Mouse (Mus musculus) thymus, postnatal 25 days (tissue): ENCODE data around the gene Dus3l.

Experiments
- DNase-seq: peaks from one replicate; pipeline ENCODE4 v3.0.0; 2022

Dus3l gene

GRCm38 (mm10) chr17:56764474-56765354, at the start of gene Dus3l:
Gene Dus3l (plus strand): TSS chr17:56764757.
- DNase-seq, result peak; percentile 92

DNA sequence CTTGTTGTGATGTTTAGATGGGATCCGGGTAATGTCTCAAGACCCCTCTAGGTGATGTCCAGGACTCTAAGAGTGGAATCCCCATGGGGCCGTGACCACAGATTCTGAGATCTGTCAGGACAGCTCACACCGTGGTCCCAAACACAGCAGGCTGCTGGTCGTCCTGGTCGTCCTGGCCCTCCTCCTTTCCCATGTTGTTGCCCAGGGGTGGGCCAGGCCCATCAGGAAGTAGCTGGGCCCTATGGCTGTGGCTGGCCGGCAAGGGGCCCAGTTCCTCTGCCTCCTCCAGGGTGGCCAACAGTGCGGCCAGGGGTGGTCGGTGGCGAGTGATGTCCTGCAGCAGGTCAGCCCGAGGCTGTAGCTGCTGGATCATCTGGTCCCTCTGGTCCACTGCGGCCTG, 49.2 kb upstream of the Dus3l start:
- DNase-seq, result no peak

- peak; percentile 10 for DNase-seq
These were observed 48.5 kb upstream of the Dus3l start for GRCm38 (mm10) chr17:56715914-56716654.

DNA sequence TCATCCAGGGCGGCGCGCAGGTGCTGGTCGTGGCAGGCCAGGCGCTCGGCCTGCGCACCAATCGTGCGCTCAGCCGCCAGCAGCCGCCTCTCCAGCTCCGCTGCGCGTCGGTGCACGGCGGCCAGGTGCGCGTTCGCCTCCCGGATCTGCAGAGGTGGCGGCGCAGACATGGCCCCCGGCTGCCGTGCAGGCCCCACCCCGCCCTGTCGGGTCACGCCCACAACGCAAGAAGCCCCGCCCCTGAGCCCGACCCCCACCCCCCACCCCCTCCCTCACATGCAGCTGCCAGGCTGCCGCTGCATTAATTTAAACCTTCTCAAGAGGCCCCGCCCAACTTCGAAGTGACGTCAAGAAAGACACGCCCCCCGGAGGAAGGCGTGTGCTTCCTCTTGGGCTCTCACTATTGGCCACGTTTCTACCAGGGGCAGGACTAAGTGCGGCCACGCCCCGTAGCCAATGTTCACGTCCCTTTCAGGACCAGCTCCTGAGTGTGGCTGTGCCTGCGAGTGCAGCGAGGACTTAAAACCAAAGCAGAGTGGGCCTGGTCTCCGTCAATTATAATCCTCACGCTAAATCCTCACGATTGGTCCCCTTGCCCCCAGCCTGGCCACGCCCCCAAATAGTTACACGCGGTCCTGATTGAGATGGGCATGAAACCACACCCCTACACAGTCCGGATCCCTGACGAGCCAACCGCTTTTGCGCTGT, 47.7 kb upstream of the Dus3l start:
- DNase-seq, result peak; percentile 98

DNA sequence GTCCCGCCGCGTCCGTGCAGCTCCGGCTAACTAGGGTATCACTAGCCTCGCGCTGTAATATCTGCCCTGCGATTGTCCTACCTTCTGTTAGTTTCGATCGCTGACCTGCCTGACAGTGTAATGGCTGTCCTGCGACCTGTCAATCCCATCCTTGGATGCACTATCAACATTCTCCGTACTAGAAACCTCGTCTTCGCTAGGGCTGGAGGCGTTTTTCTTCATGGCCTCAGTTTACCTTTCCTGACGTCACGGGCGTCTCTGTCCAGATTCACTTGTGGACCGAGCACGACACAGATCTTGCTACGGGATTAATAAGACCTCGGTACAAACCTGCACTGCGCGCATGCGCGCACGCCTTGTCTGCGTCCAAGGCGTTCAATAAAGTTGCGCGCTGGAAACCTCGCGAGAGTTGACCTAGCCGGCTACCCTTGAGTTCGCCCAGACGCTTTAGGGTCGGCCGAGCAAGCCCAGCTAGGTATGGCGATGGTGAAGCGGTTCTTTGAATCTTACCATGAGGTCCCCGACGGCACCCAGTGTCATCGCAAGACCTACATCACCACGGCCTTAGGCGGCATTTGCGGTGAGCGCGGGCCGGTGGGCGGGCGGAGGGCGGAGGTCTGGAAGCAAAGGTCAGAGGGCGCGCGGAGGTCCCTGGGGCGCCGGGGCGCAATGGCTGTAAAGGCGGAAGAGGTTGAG, 47.0 kb upstream of the Dus3l start, which contains the start of the genes Ndufa11 and Vmac:
TSS of gene Ndufa11 (plus strand) at position 405 of the 696 bp plus-strand sequence.
TSS of gene Vmac (minus strand) at position 660 of the 696 bp plus-strand sequence.
- peak; percentile 91 for DNase-seq

DNA sequence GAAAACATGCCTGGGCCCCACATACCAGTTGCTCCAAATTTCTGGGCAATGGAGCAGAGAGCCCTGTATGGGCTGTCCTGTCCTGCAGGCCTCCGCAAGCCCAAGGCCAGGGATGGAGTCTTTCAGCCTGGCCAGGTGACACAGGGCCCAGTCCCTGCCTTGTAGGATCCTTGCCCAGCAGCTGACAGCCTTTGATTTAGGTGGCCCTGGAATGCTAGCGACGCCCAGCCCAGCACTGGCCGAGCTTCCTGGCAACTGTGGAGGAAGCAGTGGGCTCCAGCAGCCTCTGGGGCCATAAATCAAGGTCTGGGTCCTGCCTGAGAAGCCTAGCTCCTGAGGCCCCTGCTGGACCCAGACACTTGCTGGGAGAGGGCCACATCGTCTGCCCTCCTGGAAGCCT, 42.1 kb upstream of the Dus3l start:
- no peak for DNase-seq

DNA sequence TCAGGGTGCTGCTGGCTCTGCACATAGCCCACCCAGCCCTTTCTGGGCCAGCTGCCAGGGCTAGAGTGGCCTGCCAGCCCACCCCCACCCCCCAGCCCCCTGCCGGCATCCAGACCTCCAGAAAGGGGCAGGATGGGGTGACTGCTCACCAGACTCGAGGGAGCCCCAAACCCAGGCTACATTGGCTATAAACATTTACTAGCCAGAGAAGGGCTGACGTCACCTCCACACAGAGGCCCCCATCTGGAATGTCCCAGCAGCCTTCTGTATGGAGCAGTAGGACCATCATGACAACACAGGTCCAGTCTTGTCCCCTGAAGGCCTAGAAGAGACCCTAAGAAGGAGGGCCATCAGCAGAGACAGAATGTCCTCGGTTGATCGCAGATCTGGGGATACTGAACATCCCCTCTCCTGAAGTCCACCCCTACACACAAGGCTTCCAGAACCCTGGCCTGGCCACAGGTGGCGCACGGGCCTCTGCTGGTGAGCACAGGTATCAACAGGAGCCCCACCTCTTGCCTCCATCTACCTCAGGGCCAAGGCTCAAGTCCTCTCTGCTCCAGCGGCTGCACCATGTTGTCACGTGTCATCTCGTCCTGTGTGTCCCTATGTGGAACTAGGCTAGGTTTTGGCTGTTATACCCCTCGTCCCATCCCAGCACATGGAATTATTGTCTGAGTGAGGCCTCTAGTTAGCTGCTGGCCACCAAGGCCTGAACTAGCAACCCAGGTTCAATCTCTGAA, 41.0 kb upstream of the Dus3l start:
- no peak for DNase-seq

DNA sequence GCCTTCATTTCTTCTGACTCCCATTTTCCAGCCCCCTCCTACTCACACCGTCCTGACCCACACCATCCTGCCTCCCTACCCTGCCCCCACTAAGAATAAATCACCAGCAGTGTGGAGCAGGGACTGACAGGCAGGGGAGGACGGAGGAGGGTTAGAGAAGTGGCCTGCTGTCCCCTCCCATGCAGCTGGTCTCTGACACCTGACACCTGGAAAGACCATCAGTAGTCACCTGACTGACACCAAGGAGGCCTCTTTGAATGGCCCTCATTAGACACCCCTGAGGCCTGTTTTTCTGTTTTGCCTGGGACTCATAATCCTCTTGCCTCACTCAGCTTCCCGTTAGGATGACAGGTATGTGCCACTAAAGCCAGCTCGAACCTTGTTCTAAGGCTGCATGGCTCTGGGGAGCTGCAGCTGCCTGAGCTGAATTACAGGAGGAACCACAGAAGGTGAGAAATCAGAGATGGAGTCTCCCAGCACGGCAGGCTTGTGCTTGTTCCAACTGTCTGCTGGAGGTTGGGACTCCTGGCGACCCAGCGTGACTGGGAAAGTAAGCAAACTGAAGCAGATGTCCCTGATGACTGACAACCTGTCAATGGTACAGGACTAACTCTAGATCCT, 37.4 kb upstream of the Dus3l start:
- DNase-seq, result no peak

GRCm38 (mm10) chr17:56727659-56728058, 36.9 kb upstream of the Dus3l start:
- no peak for DNase-seq

DNA sequence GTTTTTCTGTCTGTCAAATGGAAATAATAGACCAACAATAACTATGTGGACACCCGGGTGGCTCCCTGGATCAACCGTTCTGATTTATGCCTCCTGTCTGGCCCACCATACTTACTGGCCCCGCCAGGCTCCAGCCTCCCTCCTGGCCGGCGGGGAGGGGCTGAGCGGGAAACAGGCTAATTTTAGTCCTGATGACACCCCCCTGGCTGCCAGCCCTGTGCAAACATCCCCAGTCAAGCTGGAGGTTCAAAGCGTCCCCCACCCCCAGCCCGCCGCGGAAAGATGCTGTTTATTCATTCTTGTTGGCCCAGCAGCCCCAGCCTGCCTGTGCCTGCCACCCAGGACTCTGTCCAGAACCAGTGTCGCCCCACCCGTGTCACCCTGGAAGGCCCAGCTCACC, 36.4 kb upstream of the Dus3l start:
- no peak for DNase-seq

DNA sequence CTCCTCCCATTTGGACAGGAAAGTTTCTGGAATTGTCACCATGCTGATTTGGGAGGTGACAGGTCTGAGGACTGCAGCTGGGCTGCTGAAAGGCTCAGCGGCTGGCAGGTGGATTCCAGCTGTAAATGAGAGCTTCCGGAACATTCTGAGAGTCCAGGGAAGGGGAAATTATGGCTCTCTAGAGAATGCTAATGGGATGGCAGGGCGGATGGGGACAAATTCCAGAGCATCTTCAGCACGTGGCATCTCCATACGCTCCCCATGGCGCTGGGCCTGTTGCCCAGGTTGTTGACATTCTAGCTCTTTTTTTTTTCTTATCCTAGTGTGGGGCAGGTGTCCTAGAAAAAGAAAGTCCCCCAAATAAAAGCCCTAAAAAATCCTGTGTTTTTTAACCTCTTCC, 35.4 kb upstream of the Dus3l start:
- no peak for DNase-seq

- no peak for DNase-seq
These were observed 34.9 kb upstream of the Dus3l start for GRCm38 (mm10) chr17:56729656-56730055.

DNA sequence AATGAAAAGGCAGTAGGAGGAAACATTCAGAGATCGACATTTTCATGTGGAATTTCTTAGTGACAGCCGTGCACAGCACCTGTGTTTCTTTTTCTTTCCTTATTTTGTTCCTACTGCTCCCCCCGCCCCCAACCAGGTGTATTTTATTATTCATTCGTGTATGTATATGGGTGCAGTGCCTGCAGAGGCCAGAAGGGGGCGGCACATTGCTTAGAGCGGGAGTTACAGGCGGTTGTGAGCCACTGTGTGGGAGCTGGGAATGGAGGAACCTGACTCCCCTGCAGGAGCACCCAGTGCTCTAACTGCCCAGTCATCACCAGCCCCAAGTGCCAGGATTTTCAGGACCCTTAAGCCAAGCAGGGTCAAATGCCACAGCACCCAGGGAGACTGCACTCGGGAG, 28.0 kb upstream of the Dus3l start:
- DNase-seq, result peak; percentile 35

DNA sequence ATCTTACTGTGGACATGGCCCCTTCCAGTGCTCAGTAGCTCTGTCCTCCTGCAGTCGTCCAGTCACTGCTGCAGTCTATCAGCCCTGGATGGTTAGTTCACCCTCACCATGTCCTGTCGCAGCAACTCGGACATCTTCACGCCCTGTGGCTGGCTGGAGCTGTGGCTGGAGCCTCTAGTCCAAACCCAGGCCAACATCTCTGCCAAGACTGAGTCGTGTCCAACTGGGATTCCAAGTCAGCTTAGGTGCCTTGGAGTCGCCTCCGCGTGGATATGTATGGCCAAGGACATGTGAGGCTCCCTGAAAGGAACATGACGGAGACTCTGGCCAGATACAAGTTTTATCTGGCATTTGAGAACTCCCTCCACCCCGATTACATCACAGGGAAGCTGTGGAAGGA, 26.3 kb upstream of the Dus3l start:
- no peak for DNase-seq

GRCm38 (mm10) chr17:56740118-56740787, 24.3 kb upstream of the Dus3l start:
- no peak for DNase-seq

DNA sequence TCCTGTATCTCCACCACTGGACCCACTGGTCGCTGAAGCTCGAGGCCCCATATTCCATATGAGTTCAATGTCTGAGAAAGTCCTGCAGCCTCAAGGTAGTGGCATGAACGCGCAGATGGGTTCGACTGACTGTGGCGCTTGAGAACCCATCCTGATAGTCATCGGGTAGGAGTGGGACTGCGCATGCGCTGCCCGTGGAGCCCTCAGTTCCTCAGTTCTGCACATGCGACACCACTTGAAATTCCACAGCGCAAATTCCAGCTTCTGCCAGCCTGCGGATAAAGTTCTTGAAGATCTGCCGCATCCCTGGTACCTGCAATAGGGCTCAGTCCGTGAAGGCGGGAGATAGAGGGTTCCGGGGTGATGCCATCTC, 23.8 kb upstream of the Dus3l start:
- DNase-seq, result no peak

GRCm38 (mm10) chr17:56744173-56744572, 20.4 kb upstream of the Dus3l start:
- DNase-seq, result no peak

DNA sequence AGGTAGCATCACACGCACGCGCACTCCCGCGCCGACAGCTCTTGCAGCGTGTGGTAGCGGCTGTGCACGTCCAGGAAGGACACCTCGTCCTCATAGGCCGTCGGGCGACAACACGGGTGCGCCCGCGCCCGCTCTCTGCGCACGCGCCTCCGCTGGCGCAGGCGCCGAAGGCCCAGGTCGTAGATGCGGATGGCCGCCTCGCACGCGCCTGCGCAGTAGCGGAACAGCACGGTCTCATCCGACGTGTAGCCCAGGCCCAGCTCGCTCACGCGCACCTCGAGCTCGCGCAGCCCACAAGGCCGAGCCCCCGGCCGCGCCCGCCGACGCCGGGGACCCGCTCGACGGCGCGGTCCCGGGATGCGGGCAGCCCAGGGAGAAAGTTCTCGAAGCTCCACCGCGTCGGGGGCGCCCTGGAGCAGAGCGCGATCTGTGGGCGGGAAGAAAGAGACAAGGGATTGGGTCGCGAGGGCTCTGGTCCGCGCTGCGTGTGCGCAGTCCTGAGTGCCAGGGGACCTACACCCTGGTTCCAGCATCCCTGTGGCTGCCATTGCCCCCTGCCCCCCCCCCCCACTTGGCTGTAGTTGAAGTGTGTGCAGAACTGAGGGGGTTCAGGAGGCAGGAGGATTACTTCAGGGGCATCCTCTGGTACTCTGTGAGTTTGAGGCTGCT, 13.0 kb upstream of the Dus3l start:
- DNase-seq, result no peak

- no peak for DNase-seq
These were observed 11.1 kb upstream of the Dus3l start for GRCm38 (mm10) chr17:56753452-56753851.
